Mouse (Mus musculus): Measurements from ENCODE around the gene Maf. TPM values are rescaled to one million over a fixed set of nuclear protein-coding genes. Genes with fewer than 3 reads are reported as not detected.

Gene Maf
- 7.7 TPM for polyA plus RNA-seq (2014; fragmentation: Illumina TruSeq; extraction: RNeasy Lipid Tissue Mini Kit (QIAGEN cat#74804); ENCODE audit: insufficient read depth, low read depth, low replicate concordance)

GRCm38 (mm10) chr8:115707731-115708590, at the start of gene Maf:
TSS of gene Maf (minus strand) at chr8:115707794.

